Mouse (Mus musculus) forebrain, embryonic 16.5 days (tissue): ENCODE results near the gene Chrna4. TPM values are rescaled to one million over a fixed set of nuclear protein-coding genes. Genes with fewer than 3 reads are reported as not detected.

Source experiments
- ATAC-seq: fragments of 200-750 bp; cut with Nextera tagmentation; 2 replicates; pipeline ENCODE4 v1.8.0; 2017; ENCODE audit warnings: mild to moderate bottlenecking, moderate library complexity
- H3K27ac ChIP-seq: fragments of 300-500 bp; sonication (generic); 2 replicates; pipeline ENCODE4 v1.5.1; 2014; ENCODE audit warnings: low read length, control low read depth
- H3K27me3 ChIP-seq: fragments of 300-500 bp; sonication (generic); replicated peaks from 2 replicates; pipeline ENCODE4 v1.6.1; 2014; ENCODE audit warnings: low read length; ENCODE audit not compliant: control insufficient read depth, insufficient read depth
- H3K36me3 ChIP-seq: fragments of 300-500 bp; sonication (generic); 2 replicates; pipeline ENCODE4 v1.6.1; 2014; ENCODE audit not compliant: control insufficient read depth, insufficient read depth
- H3K4me1 ChIP-seq: fragments of 300-500 bp; sonication (generic); replicated peaks from 2 replicates; pipeline ENCODE4 v1.6.1; 2014; ENCODE audit warnings: low read length; ENCODE audit not compliant: control insufficient read depth, insufficient read depth
- H3K4me2 ChIP-seq: fragments of 300-500 bp; sonication (generic); 2 replicates; pipeline ENCODE4 v1.6.1; 2014; ENCODE audit warnings: mild to moderate bottlenecking, low read length, control low read depth
- H3K4me3 ChIP-seq: fragments of 300-500 bp; sonication (generic); replicated peaks from 2 replicates; pipeline ENCODE4 v1.5.1; 2014; ENCODE audit warnings: mild to moderate bottlenecking, low read length, control low read depth
- H3K9ac ChIP-seq: fragments of 300-500 bp; sonication (generic); replicated peaks from 2 replicates; pipeline ENCODE4 v1.6.1; 2014; ENCODE audit warnings: low read depth, low read length, control low read depth
- H3K9me3 ChIP-seq: fragments of 300-500 bp; sonication (generic); 2 replicates; pipeline ENCODE4 v1.6.1; 2016; ENCODE audit warnings: low read length; ENCODE audit not compliant: control insufficient read depth
- WGBS: fragments of 180-500 bp; shearing (Covaris S2); extraction: QIAGEN DNeasy Blood & Tissue Kit; methylation state at CpG from one replicate; pipeline ENCODE4 v1.1.7; 2014; 5-methylcytosine and 5-hydroxymethylcytosine counted together
- polyA plus RNA-seq: library from polyadenylated mRNA; unstranded; fragments of >200 nt; fragmentation: Nextera tagmentation; extraction: Ambion mirVana; gene quantifications from 2 replicates; pipeline ENCODE4 v1.2.1, GENCODE M21; 2015

The Chrna4 gene
- 6.9 and 9.9 TPM in 2 replicates for polyA plus RNA-seq

- Histone ChIP-seq H3K36me3 (no peaks in the 10 kb centered on the region), H3K4me1 (peaks cover 30% of the 10 kb centered on the region), H3K4me3 (no peak within 1 kb of the TSS), H3K9ac (no peak within 1 kb of the TSS), H3K9me3 (no peaks in the 10 kb centered on the region), H3K27me3 (peaks cover 13% of the 10 kb centered on the region), H3K4me2 (no peak within 1 kb of the TSS), H3K27ac (no peak within 1 kb of the TSS)
- WGBS, result 29% methylated on average over 3 of the region's 3 CpGs
- ATAC-seq, result no peak
These were observed at the start of gene Chrna4 for GRCm38 (mm10) chr2:181043437-181043836. Gene Chrna4 (minus strand): TSS chr2:181043546.

GRCm38 (mm10) chr2:181090123-181090522 lies 46.8 kb upstream of the Chrna4 start:
- Histone ChIP-seq H3K9me3 (no peaks in the 10 kb centered on the region), H3K36me3 (peaks cover 5% of the 10 kb centered on the region; the same call in 1 of the 2 replicates), H3K27me3 (no peaks in the 10 kb centered on the region), H3K4me3 (no peak overlapping the region), H3K9ac (no peak overlapping the region), H3K4me1 (no peaks in the 10 kb centered on the region), H3K4me2 (no peak overlapping the region), H3K27ac (no peak overlapping the region)
- ATAC-seq, result no peak
- WGBS, result 91% methylated on average over 3 of the region's 3 CpGs

- Histone ChIP-seq H3K27ac (no peak overlapping the region), H3K4me1 (no peaks in the 10 kb centered on the region), H3K9ac (no peak overlapping the region), H3K36me3 (peaks cover 5% of the 10 kb centered on the region; the same call in 1 of the 2 replicates), H3K9me3 (no peaks in the 10 kb centered on the region), H3K4me3 (no peak overlapping the region), H3K4me2 (no peak overlapping the region), H3K27me3 (no peaks in the 10 kb centered on the region)
- ATAC-seq, result no peak
- 60% methylated on average over 8 of the region's 8 CpGs for WGBS
These were observed 41.7 kb upstream of the Chrna4 start for GRCm38 (mm10) chr2:181084997-181085396.

- Histone ChIP-seq H3K4me2 (no peak overlapping the region), H3K9me3 (no peaks in the 10 kb centered on the region), H3K4me1 (no peaks in the 10 kb centered on the region), H3K36me3 (peaks cover 2% of the 10 kb centered on the region; the same call in 1 of the 2 replicates), H3K9ac (no peak overlapping the region), H3K27ac (no peak overlapping the region), H3K4me3 (no peak overlapping the region), H3K27me3 (no peaks in the 10 kb centered on the region)
- ATAC-seq, result no peak
- 64% methylated on average over 4 of the region's 4 CpGs for WGBS
These were observed 40.6 kb upstream of the Chrna4 start for GRCm38 (mm10) chr2:181083945-181084344.

- H3K4me1 ChIP-seq, result no peaks in the 10 kb centered on the region
- no peak for ATAC-seq
- H3K27ac ChIP-seq, result no peak overlapping the region
- no peak overlapping the region for H3K4me3 ChIP-seq
- 64% methylated on average over 5 of the region's 5 CpGs for WGBS
- H3K27me3 ChIP-seq, result no peaks in the 10 kb centered on the region
- no peak overlapping the region for H3K9ac ChIP-seq
- H3K4me2 ChIP-seq, result no peak overlapping the region
- no peaks in the 10 kb centered on the region for H3K36me3 ChIP-seq
- no peaks in the 10 kb centered on the region for H3K9me3 ChIP-seq
These were observed 37.5 kb upstream of the Chrna4 start for GRCm38 (mm10) chr2:181080886-181081285.

- no peaks in the 10 kb centered on the region for H3K9me3 ChIP-seq
- H3K4me2 ChIP-seq, result no peak overlapping the region
- no peak overlapping the region for H3K9ac ChIP-seq
- H3K4me3 ChIP-seq, result no peak overlapping the region
- no peak overlapping the region for H3K27ac ChIP-seq
- no peaks in the 10 kb centered on the region for H3K4me1 ChIP-seq
- H3K27me3 ChIP-seq, result no peaks in the 10 kb centered on the region
- no peak for ATAC-seq
- 96% methylated on average over 2 of the region's 2 CpGs for WGBS
- no peaks in the 10 kb centered on the region for H3K36me3 ChIP-seq
These were observed 36.2 kb upstream of the Chrna4 start for GRCm38 (mm10) chr2:181079518-181079917.

GRCm38 (mm10) chr2:181078908-181079307 lies 35.6 kb upstream of the Chrna4 start:
- no peaks in the 10 kb centered on the region for H3K27me3 ChIP-seq

GRCm38 (mm10) chr2:181075501-181075900 lies 32.2 kb upstream of the Chrna4 start:
- H3K36me3 ChIP-seq, result no peaks in the 10 kb centered on the region
- H3K4me2 ChIP-seq, result no peak overlapping the region
- H3K9ac ChIP-seq, result no peak overlapping the region
- H3K27me3 ChIP-seq, result no peaks in the 10 kb centered on the region
- H3K9me3 ChIP-seq, result no peaks in the 10 kb centered on the region
- no peak for ATAC-seq
- H3K4me3 ChIP-seq, result no peak overlapping the region
- WGBS, result 87% methylated on average over 12 of the region's 12 CpGs
- H3K4me1 ChIP-seq, result no peaks in the 10 kb centered on the region
- no peak overlapping the region for H3K27ac ChIP-seq

More at GRCm38 (mm10) chr2:181078908-181079307, 35.6 kb upstream of the Chrna4 start:
- no peaks in the 10 kb centered on the region for H3K4me1 ChIP-seq
- H3K27ac ChIP-seq, result no peak overlapping the region
- no peaks in the 10 kb centered on the region for H3K36me3 ChIP-seq
- H3K4me3 ChIP-seq, result no peak overlapping the region
- no peak for ATAC-seq
- no peak overlapping the region for H3K4me2 ChIP-seq
- H3K9ac ChIP-seq, result no peak overlapping the region
- no peaks in the 10 kb centered on the region for H3K9me3 ChIP-seq
- WGBS, result 88% methylated on average over 2 of the region's 2 CpGs

- ATAC-seq, result no peak
- Histone ChIP-seq H3K4me3 (no peak overlapping the region), H3K9ac (no peak overlapping the region), H3K9me3 (no peaks in the 10 kb centered on the region), H3K27ac (no peak overlapping the region), H3K27me3 (no peaks in the 10 kb centered on the region), H3K4me2 (no peak overlapping the region), H3K4me1 (no peaks in the 10 kb centered on the region), H3K36me3 (no peaks in the 10 kb centered on the region)
- 9% methylated on average over 1 of the region's 1 CpGs for WGBS
These were observed 29.0 kb upstream of the Chrna4 start for GRCm38 (mm10) chr2:181072403-181072714.

GRCm38 (mm10) chr2:181071706-181072402 lies 28.5 kb upstream of the Chrna4 start:
- H3K27ac ChIP-seq, result no peak overlapping the region
- H3K4me3 ChIP-seq, result no peak overlapping the region
- no peak overlapping the region for H3K9ac ChIP-seq
- ATAC-seq, result peak; percentile 57
- H3K27me3 ChIP-seq, result no peaks in the 10 kb centered on the region
- H3K4me1 ChIP-seq, result no peaks in the 10 kb centered on the region
- H3K4me2 ChIP-seq, result no peak overlapping the region
- no peaks in the 10 kb centered on the region for H3K9me3 ChIP-seq
- 66% methylated on average over 7 of the region's 7 CpGs for WGBS
- H3K36me3 ChIP-seq, result no peaks in the 10 kb centered on the region
